8 mouse cellular contexts compared by ENCODE assay signal in the genomic region with DNA sequence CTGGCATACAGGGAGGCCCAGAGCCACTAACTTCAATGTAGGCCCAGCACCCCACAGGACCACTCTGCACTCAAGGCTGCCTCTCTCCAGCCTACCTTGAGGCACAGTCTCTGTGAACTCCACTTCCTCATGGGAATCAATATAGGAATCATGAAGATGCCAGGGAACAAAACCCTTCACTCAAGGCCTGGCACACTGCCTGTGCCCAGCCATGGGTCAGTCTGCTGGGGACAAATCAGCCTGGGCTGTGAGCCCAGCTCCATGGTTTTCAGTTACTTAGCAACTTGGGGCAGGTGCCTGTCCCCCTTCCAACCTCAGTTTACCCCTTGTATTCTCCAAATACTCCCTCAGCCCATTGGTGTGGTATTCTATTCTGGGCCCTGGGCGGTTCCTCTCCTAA.
DNase-seq lines count a peak whose midpoint lies in the region.
"Had no signal": no experiment of that assay in that cellular context is flagged by ENCODE, and none has a peak within 500 bp of the region (broad histone marks: within the 10 kb centered on the region; RNA-seq: fewer than 3 reads in every experiment).

No protein-coding gene starts in this region.

- peak; percentile 9 to 30 for DNase-seq in frontal cortex, postnatal 36 days (ENCODE audit: low spot score in 2 of 2)
- no peak for DNase-seq in frontal cortex, postnatal 14 days (ENCODE audit: low spot score in 2 of 2)
- peak; percentile 31 for DNase-seq in kidney, adult 9 months
- no peak for DNase-seq in kidney, postnatal 10 days
- DNase-seq in right cerebral cortex, postnatal 10 days (ENCODE audit: low spot score in 2 of 2): peak; percentile 59 to 71
- DNase-seq in right cerebral cortex, postnatal 36 days (ENCODE audit: low spot score in 2 of 2): no peak
- DNase-seq in spleen, postnatal 4 days (ENCODE audit: low spot score in 2 of 2): no peak
- DNase-seq: gastrocnemius, postnatal 36 days had no signal

Comparison
In these comparisons a context has a peak if more than half of its experiments do, and no peak if none do; other contexts are left out.
1. DNase-seq: peak in frontal cortex, postnatal 36 days (2 of 2), kidney, adult 9 months (single experiment) and right cerebral cortex, postnatal 10 days (2 of 2); none in frontal cortex, postnatal 14 days (0 of 2), kidney, postnatal 10 days (single experiment), right cerebral cortex, postnatal 36 days (0 of 2) and spleen, postnatal 4 days (0 of 2).